Mouse (Mus musculus): ENCODE results near the gene Afap1l2. TPM values are rescaled to one million over a fixed set of nuclear protein-coding genes. Genes with fewer than 3 reads are reported as not detected.

The Afap1l2 gene
- total and polyA plus RNA-seq, 3 experiments = 0.17 to 3.1 (median 0.44) TPM

- no peak overlapping the region for H3K4me2 ChIP-seq (ENCODE audit: insufficient read depth, low read depth, poor library complexity, severe bottlenecking)
- no peak overlapping the region for H3K27ac ChIP-seq (ENCODE audit: insufficient read depth, low read depth)
- no peak overlapping the region for H3K9ac ChIP-seq (ENCODE audit: insufficient read depth, low read depth)
- no peaks in the 10 kb centered on the region for H3K79me2 ChIP-seq (replicated peaks; ENCODE audit: control insufficient read depth, extremely low read depth, insufficient read depth, poor library complexity, severe bottlenecking)
- in situ Hi-C loops (cut with MboI; ENCODE audit: low pct_ligation_motif_present, low pct_unique_long_range_greater_than_20kb, low sequenced_read_pairs) = no loop called here
- DNase-seq (ENCODE audit: extremely low read depth) = no peak
- no peaks in the 10 kb centered on the region for H3K36me3 ChIP-seq (replicated peaks in 1 of 2; ENCODE audit: control insufficient read depth in 1 of 2, insufficient read depth in 1 of 2, low read length in 1 of 2)
- H3K27me3 ChIP-seq (replicated peaks) = no peaks in the 10 kb centered on the region
- no peaks in the 10 kb centered on the region for H3K9me3 ChIP-seq (replicated peaks; ENCODE audit: low read length)
- H3K4me3 ChIP-seq (replicated peaks in 1 of 3; ENCODE audit: low read depth in 2 of 3, low read length in 2 of 3, poor library complexity in 1 of 3) = no peak overlapping the region
- H3K4me1 ChIP-seq (ENCODE audit: control insufficient read depth in 1 of 2, insufficient read depth in 2 of 2) = peaks cover 0 to 4% of the 10 kb centered on the region in 2 experiments; a peak in 2 of 4 replicates
- TF ChIP-seq MEF2A (IDR thresholded peaks at IDR 0.05; ENCODE audit: borderline replicate concordance, low read depth, low read length) = no peak
- TF ChIP-seq MAX (IDR thresholded peaks at IDR 0.05; ENCODE audit: low read length) = no peak
- no peak for TF ChIP-seq TBP (conservative IDR thresholded peaks at IDR 0.05; ENCODE audit: low read depth, low read length)
- TF ChIP-seq CTCF (conservative IDR thresholded peaks at IDR 0.05 in 1 of 2, IDR thresholded peaks at IDR 0.05 in 1 of 2; ENCODE audit: low read depth in 2 of 2, low read length in 2 of 2) = no peak
- no peak for TF ChIP-seq RCOR1 (conservative IDR thresholded peaks at IDR 0.05; ENCODE audit: low read depth, low read length)
- no peak for TF ChIP-seq SIN3A (IDR thresholded peaks at IDR 0.05; ENCODE audit: low read length)
- TF ChIP-seq MYC (IDR thresholded peaks at IDR 0.05; ENCODE audit: low read depth, low read length) = no peak
- no peak for TF ChIP-seq ETS1 (conservative IDR thresholded peaks at IDR 0.05; ENCODE audit: low read depth, low read length)
- no peak for TF ChIP-seq MAZ (IDR thresholded peaks at IDR 0.05; ENCODE audit: low read depth, low read length)
- no peak for TF ChIP-seq USF2 (conservative IDR thresholded peaks at IDR 0.05; ENCODE audit: low read depth, low read length)
- no peak for TF ChIP-seq POLR2A (IDR thresholded peaks at IDR 0.05; ENCODE audit: low read depth, low read length)
- no peak for TF ChIP-seq ZKSCAN1 (IDR thresholded peaks at IDR 0.05; ENCODE audit: borderline replicate concordance, low read depth, low read length)
- no peak for TF ChIP-seq KAT2A (IDR thresholded peaks at IDR 0.05; ENCODE audit: insufficient replicate concordance, low read length)
- no peak for TF ChIP-seq USF1 (IDR thresholded peaks at IDR 0.05; ENCODE audit: low read depth, low read length)
- no peak for TF ChIP-seq NELFE (IDR thresholded peaks at IDR 0.05; ENCODE audit: low read depth, low read length)
- dilution Hi-C loops (cut with MboI; ENCODE audit: extremely low pct_ligation_motif_present, extremely low pct_unique_long_range_greater_than_20kb, low sequenced_read_pairs) = no loop called here
Measured at GRCm38 (mm10) chr19:56989171-56989570, 18.9 kb downstream of the Afap1l2 start.

- dilution Hi-C loops (cut with MboI; ENCODE audit: extremely low pct_ligation_motif_present, extremely low pct_unique_long_range_greater_than_20kb, low sequenced_read_pairs) = no loop called here
- peaks cover 7 to 14% of the 10 kb centered on the region in 2 experiments for H3K4me1 ChIP-seq (ENCODE audit: control insufficient read depth in 1 of 2, insufficient read depth in 2 of 2)
- TF ChIP-seq PAX5 (IDR thresholded peaks at IDR 0.05; ENCODE audit: low read length) (no peak), MXI1 (IDR thresholded peaks at IDR 0.05; ENCODE audit: low read depth, low read length) (no peak)
Measured at GRCm38 (mm10) chr19:56984229-56984628, 23.8 kb downstream of the Afap1l2 start.

More at GRCm38 (mm10) chr19:56984229-56984628, 23.8 kb downstream of the Afap1l2 start:
- Histone ChIP-seq H3K36me3 (replicated peaks in 1 of 2; ENCODE audit: control insufficient read depth in 1 of 2, insufficient read depth in 1 of 2, low read length in 1 of 2) (no peaks in the 10 kb centered on the region), H3K27me3 (replicated peaks) (no peaks in the 10 kb centered on the region), H3K9me3 (replicated peaks; ENCODE audit: low read length) (no peaks in the 10 kb centered on the region), H3K9ac (ENCODE audit: insufficient read depth, low read depth) (no peak overlapping the region), H3K4me3 (replicated peaks in 1 of 3; ENCODE audit: low read depth in 2 of 3, low read length in 2 of 3, poor library complexity in 1 of 3) (no peak overlapping the region), H3K4me2 (ENCODE audit: insufficient read depth, low read depth, poor library complexity, severe bottlenecking) (no peak overlapping the region), H3K79me2 (replicated peaks; ENCODE audit: control insufficient read depth, extremely low read depth, insufficient read depth, poor library complexity, severe bottlenecking) (no peaks in the 10 kb centered on the region), H3K27ac (ENCODE audit: insufficient read depth, low read depth) (no peak overlapping the region)
- in situ Hi-C loops (cut with MboI; ENCODE audit: low pct_ligation_motif_present, low pct_unique_long_range_greater_than_20kb, low sequenced_read_pairs) = no loop called here
- DNase-seq (ENCODE audit: extremely low read depth) = no peak
